Mouse (Mus musculus): ENCODE measurements around the gene Prx. TPM values are rescaled to one million over a fixed set of nuclear protein-coding genes. Genes with fewer than 3 reads are reported as not detected.

Gene Prx
- polyA plus RNA-seq, 1 experiment from 2014 or later = 1.8 TPM

- Histone ChIP-seq H3K4me1 (ENCODE audit: control insufficient read depth, insufficient read depth, low read depth, low read length) (no peaks in the 10 kb centered on the region), H3K4me3 (ENCODE audit: low read length) (no peak overlapping the region), H3K9ac (ENCODE audit: low read depth, low read length) (no peak overlapping the region), H3K4me2 (ENCODE audit: low read length) (no peak overlapping the region), H3K36me3 (ENCODE audit: control insufficient read depth, insufficient read depth, low read length) (peaks cover 6% of the 10 kb centered on the region; the same call in 1 of the 2 replicates), H3K9me3 (ENCODE audit: control insufficient read depth, low read length) (no peaks in the 10 kb centered on the region), H3K27me3 (replicated peaks; ENCODE audit: control insufficient read depth, insufficient read depth, low read length) (no peaks in the 10 kb centered on the region), H3K27ac (ENCODE audit: low read depth, low read length) (no peak overlapping the region)
- 18% methylated on average over 10 of the region's 10 CpGs for WGBS
- peak; percentile 70 for ATAC-seq
Observed at GRCm38 (mm10) chr7:27526039-27526827, 27.1 kb downstream of the Prx start.

GRCm38 (mm10) chr7:27529070-27529469 lies 29.9 kb downstream of the Prx start:
- no peak for ATAC-seq
- Histone ChIP-seq H3K4me3 (ENCODE audit: low read length) (no peak overlapping the region), H3K4me1 (ENCODE audit: control insufficient read depth, insufficient read depth, low read depth, low read length) (no peaks in the 10 kb centered on the region), H3K27me3 (replicated peaks; ENCODE audit: control insufficient read depth, insufficient read depth, low read length) (no peaks in the 10 kb centered on the region), H3K9me3 (ENCODE audit: control insufficient read depth, low read length) (no peaks in the 10 kb centered on the region), H3K36me3 (ENCODE audit: control insufficient read depth, insufficient read depth, low read length) (peaks cover 14% of the 10 kb centered on the region), H3K9ac (ENCODE audit: low read depth, low read length) (no peak overlapping the region), H3K27ac (ENCODE audit: low read depth, low read length) (no peak overlapping the region), H3K4me2 (ENCODE audit: low read length) (no peak overlapping the region)
- 76% methylated on average over 19 of the region's 21 CpGs for WGBS

- H3K27ac ChIP-seq (ENCODE audit: low read depth, low read length) = no peak overlapping the region
- H3K4me3 ChIP-seq (ENCODE audit: low read length) = no peak overlapping the region
- no peak overlapping the region for H3K4me2 ChIP-seq (ENCODE audit: low read length)
- no peaks in the 10 kb centered on the region for H3K27me3 ChIP-seq (replicated peaks; ENCODE audit: control insufficient read depth, insufficient read depth, low read length)
- ATAC-seq = no peak
- H3K9ac ChIP-seq (ENCODE audit: low read depth, low read length) = no peak overlapping the region
- no peaks in the 10 kb centered on the region for H3K4me1 ChIP-seq (ENCODE audit: control insufficient read depth, insufficient read depth, low read depth, low read length)
- 81% methylated on average over 3 of the region's 3 CpGs for WGBS
- H3K36me3 ChIP-seq (ENCODE audit: control insufficient read depth, insufficient read depth, low read length) = peaks cover 23% of the 10 kb centered on the region
- no peaks in the 10 kb centered on the region for H3K9me3 ChIP-seq (ENCODE audit: control insufficient read depth, low read length)
Observed at GRCm38 (mm10) chr7:27530937-27531336, 31.8 kb downstream of the Prx start.

- 90% methylated on average over 10 of the region's 10 CpGs for WGBS
- 0 out of 2 replicates have a peak, but pooled peaks have one; percentile 7 for ATAC-seq
- H3K4me1 ChIP-seq (ENCODE audit: control insufficient read depth, insufficient read depth, low read depth, low read length) = no peaks in the 10 kb centered on the region
- H3K9me3 ChIP-seq (ENCODE audit: control insufficient read depth, low read length) = no peaks in the 10 kb centered on the region
- no peak overlapping the region for H3K4me3 ChIP-seq (ENCODE audit: low read length)
- H3K27me3 ChIP-seq (replicated peaks; ENCODE audit: control insufficient read depth, insufficient read depth, low read length) = no peaks in the 10 kb centered on the region
- peaks cover 31% of the 10 kb centered on the region for H3K36me3 ChIP-seq (ENCODE audit: control insufficient read depth, insufficient read depth, low read length)
- no peak overlapping the region for H3K4me2 ChIP-seq (ENCODE audit: low read length)
- no peak overlapping the region for H3K9ac ChIP-seq (ENCODE audit: low read depth, low read length)
- no peak overlapping the region for H3K27ac ChIP-seq (ENCODE audit: low read depth, low read length)
Observed at GRCm38 (mm10) chr7:27531707-27532106, 32.6 kb downstream of the Prx start.

- Histone ChIP-seq H3K27ac (ENCODE audit: low read depth, low read length) (no peak overlapping the region), H3K9me3 (ENCODE audit: control insufficient read depth, low read length) (no peaks in the 10 kb centered on the region), H3K27me3 (replicated peaks; ENCODE audit: control insufficient read depth, insufficient read depth, low read length) (no peaks in the 10 kb centered on the region), H3K4me2 (ENCODE audit: low read length) (no peak overlapping the region), H3K4me1 (ENCODE audit: control insufficient read depth, insufficient read depth, low read depth, low read length) (no peaks in the 10 kb centered on the region), H3K36me3 (ENCODE audit: control insufficient read depth, insufficient read depth, low read length) (peaks cover 39% of the 10 kb centered on the region), H3K4me3 (ENCODE audit: low read length) (no peak overlapping the region), H3K9ac (ENCODE audit: low read depth, low read length) (no peak overlapping the region)
- 94% methylated on average over 9 of the region's 9 CpGs for WGBS
- ATAC-seq = no peak
Observed at GRCm38 (mm10) chr7:27532480-27533050, 33.4 kb downstream of the Prx start.

GRCm38 (mm10) chr7:27535386-27535785 lies 36.3 kb downstream of the Prx start:
- no peak for ATAC-seq
- H3K27me3 ChIP-seq (replicated peaks; ENCODE audit: control insufficient read depth, insufficient read depth, low read length) = no peaks in the 10 kb centered on the region
- H3K9me3 ChIP-seq (ENCODE audit: control insufficient read depth, low read length) = no peaks in the 10 kb centered on the region
- no peaks in the 10 kb centered on the region for H3K4me1 ChIP-seq (ENCODE audit: control insufficient read depth, insufficient read depth, low read depth, low read length)
- no peak overlapping the region for H3K4me2 ChIP-seq (ENCODE audit: low read length)
- 91% methylated on average over 2 of the region's 2 CpGs for WGBS
- no peak overlapping the region for H3K27ac ChIP-seq (ENCODE audit: low read depth, low read length)
- peaks cover 40% of the 10 kb centered on the region for H3K36me3 ChIP-seq (ENCODE audit: control insufficient read depth, insufficient read depth, low read length)
- H3K4me3 ChIP-seq (ENCODE audit: low read length) = no peak overlapping the region
- no peak overlapping the region for H3K9ac ChIP-seq (ENCODE audit: low read depth, low read length)

GRCm38 (mm10) chr7:27536618-27537017 lies 37.5 kb downstream of the Prx start:
- Histone ChIP-seq H3K9me3 (ENCODE audit: control insufficient read depth, low read length) (no peaks in the 10 kb centered on the region), H3K4me3 (ENCODE audit: low read length) (no peak overlapping the region), H3K4me2 (ENCODE audit: low read length) (no peak overlapping the region), H3K9ac (ENCODE audit: low read depth, low read length) (no peak overlapping the region), H3K36me3 (ENCODE audit: control insufficient read depth, insufficient read depth, low read length) (peaks cover 40% of the 10 kb centered on the region), H3K4me1 (ENCODE audit: control insufficient read depth, insufficient read depth, low read depth, low read length) (peaks cover 4% of the 10 kb centered on the region), H3K27ac (ENCODE audit: low read depth, low read length) (no peak overlapping the region), H3K27me3 (replicated peaks; ENCODE audit: control insufficient read depth, insufficient read depth, low read length) (no peaks in the 10 kb centered on the region)
- no peak for ATAC-seq
- 93% methylated on average over 6 of the region's 6 CpGs for WGBS

GRCm38 (mm10) chr7:27537998-27538397 lies 38.9 kb downstream of the Prx start:
- no peak overlapping the region for H3K4me3 ChIP-seq (ENCODE audit: low read length)
- 95% methylated on average over 8 of the region's 8 CpGs for WGBS
- no peak overlapping the region for H3K9ac ChIP-seq (ENCODE audit: low read depth, low read length)
- no peaks in the 10 kb centered on the region for H3K27me3 ChIP-seq (replicated peaks; ENCODE audit: control insufficient read depth, insufficient read depth, low read length)
- H3K9me3 ChIP-seq (ENCODE audit: control insufficient read depth, low read length) = no peaks in the 10 kb centered on the region
- no peak for ATAC-seq
- H3K4me1 ChIP-seq (ENCODE audit: control insufficient read depth, insufficient read depth, low read depth, low read length) = peaks cover 7% of the 10 kb centered on the region
- peaks cover 35% of the 10 kb centered on the region for H3K36me3 ChIP-seq (ENCODE audit: control insufficient read depth, insufficient read depth, low read length)
- no peak overlapping the region for H3K27ac ChIP-seq (ENCODE audit: low read depth, low read length)
- no peak overlapping the region for H3K4me2 ChIP-seq (ENCODE audit: low read length)

GRCm38 (mm10) chr7:27538797-27539196 lies 39.7 kb downstream of the Prx start:
- Histone ChIP-seq H3K9me3 (ENCODE audit: control insufficient read depth, low read length) (no peaks in the 10 kb centered on the region), H3K36me3 (ENCODE audit: control insufficient read depth, insufficient read depth, low read length) (peaks cover 32% of the 10 kb centered on the region), H3K27ac (ENCODE audit: low read depth, low read length) (no peak overlapping the region), H3K27me3 (replicated peaks; ENCODE audit: control insufficient read depth, insufficient read depth, low read length) (no peaks in the 10 kb centered on the region), H3K4me2 (ENCODE audit: low read length) (no peak overlapping the region), H3K9ac (ENCODE audit: low read depth, low read length) (no peak overlapping the region), H3K4me1 (ENCODE audit: control insufficient read depth, insufficient read depth, low read depth, low read length) (peaks cover 7% of the 10 kb centered on the region), H3K4me3 (ENCODE audit: low read length) (no peak overlapping the region)
- whole genome bisulfite sequencing = 94% methylated on average over 2 of the region's 2 CpGs
- no peak for ATAC-seq

All from hindbrain, embryonic 16.5 days (tissue).